Mouse (Mus musculus): ENCODE measurements around the gene Rnaseh1. TPM values are rescaled to one million over a fixed set of nuclear protein-coding genes. Genes with fewer than 3 reads are reported as not detected.
A peak's percentile ranks its signal among the peaks of the same experiment; 100 is the strongest.

Gene Rnaseh1
- 22.5 and 27.1 TPM in 2 replicates for polyA plus RNA-seq (2015; fragmentation: Nextera tagmentation; extraction: Ambion mirVana)

GRCm38 (mm10) chr12:28649141-28650110, at the start of gene Rnaseh1:
Gene Rnaseh1, plus strand, starts transcription at chr12:28649602.
- Histone ChIP-seq H3K36me3 (peaks cover 12% of the 10 kb centered on the region), H3K27ac (peak within 1 kb of the TSS; percentile 89), H3K9me3 (no peaks in the 10 kb centered on the region), H3K27me3 (peaks cover 13% of the 10 kb centered on the region), H3K9ac (peak within 1 kb of the TSS; percentile 85), H3K4me3 (peak within 1 kb of the TSS; percentile 82), H3K4me2 (peak within 1 kb of the TSS; percentile 90), H3K4me1 (replicated peaks) (peaks cover 16% of the 10 kb centered on the region)
- ATAC-seq (ENCODE audit: low FRiP score), result peak; percentile 95
- WGBS, result 2% methylated on average over 52 of the region's 52 CpGs

- WGBS, result 24% methylated on average over 4 of the region's 4 CpGs
- H3K9ac ChIP-seq, result no peak overlapping the region
- 0 out of 2 replicates have a peak, but pooled peaks have one; percentile 47 for ATAC-seq (ENCODE audit: low FRiP score)
- 0 out of 2 replicates have a peak overlapping the region, but pooled peaks have one; percentile 30 for H3K27ac ChIP-seq
- H3K4me1 ChIP-seq (replicated peaks), result peaks cover 22% of the 10 kb centered on the region
- no peaks in the 10 kb centered on the region for H3K9me3 ChIP-seq
- H3K4me3 ChIP-seq, result no peak overlapping the region
- H3K27me3 ChIP-seq, result no peaks in the 10 kb centered on the region
- no peak overlapping the region for H3K4me2 ChIP-seq
- no peaks in the 10 kb centered on the region for H3K36me3 ChIP-seq
Measured at GRCm38 (mm10) chr12:28602259-28602658, 47.1 kb upstream of the Rnaseh1 start.

- ATAC-seq (ENCODE audit: low FRiP score), result no peak
- Histone ChIP-seq H3K4me1 (replicated peaks) (peaks cover 30% of the 10 kb centered on the region), H3K27me3 (no peaks in the 10 kb centered on the region), H3K9me3 (no peaks in the 10 kb centered on the region), H3K9ac (no peak overlapping the region), H3K27ac (no peak overlapping the region), H3K36me3 (no peaks in the 10 kb centered on the region), H3K4me3 (no peak overlapping the region), H3K4me2 (no peak overlapping the region)
- WGBS, result 61% methylated on average over 1 of the region's 1 CpGs
Measured at GRCm38 (mm10) chr12:28603494-28603893, 45.9 kb upstream of the Rnaseh1 start.

- peaks cover 21% of the 10 kb centered on the region for H3K4me1 ChIP-seq (replicated peaks)
- no peaks in the 10 kb centered on the region for H3K36me3 ChIP-seq
- peak overlapping the region; percentile 43 for H3K4me2 ChIP-seq
- ATAC-seq (ENCODE audit: low FRiP score), result peak; percentile 88
- no peaks in the 10 kb centered on the region for H3K9me3 ChIP-seq
- H3K4me3 ChIP-seq, result peak overlapping the region; percentile 19
- 34% methylated on average over 17 of the region's 17 CpGs for WGBS
- H3K27me3 ChIP-seq, result no peaks in the 10 kb centered on the region
- peak overlapping the region; percentile 90 for H3K27ac ChIP-seq
- H3K9ac ChIP-seq, result peak overlapping the region; percentile 60
Measured at GRCm38 (mm10) chr12:28607546-28608305, 41.7 kb upstream of the Rnaseh1 start.

GRCm38 (mm10) chr12:28612391-28612790, 37.0 kb upstream of the Rnaseh1 start:
- Histone ChIP-seq H3K4me3 (no peak overlapping the region), H3K9me3 (no peaks in the 10 kb centered on the region), H3K27ac (no peak overlapping the region), H3K4me1 (replicated peaks) (peaks cover 17% of the 10 kb centered on the region), H3K9ac (no peak overlapping the region), H3K27me3 (no peaks in the 10 kb centered on the region), H3K4me2 (no peak overlapping the region), H3K36me3 (no peaks in the 10 kb centered on the region)
- no peak for ATAC-seq (ENCODE audit: low FRiP score)
- 68% methylated on average over 6 of the region's 6 CpGs for WGBS

GRCm38 (mm10) chr12:28614401-28614800, 35.0 kb upstream of the Rnaseh1 start:
- H3K9me3 ChIP-seq, result no peaks in the 10 kb centered on the region
- H3K27me3 ChIP-seq, result no peaks in the 10 kb centered on the region
- H3K4me1 ChIP-seq (replicated peaks), result peaks cover 2% of the 10 kb centered on the region; the same call in 1 of the 2 replicates
- H3K36me3 ChIP-seq, result no peaks in the 10 kb centered on the region
- no peak overlapping the region for H3K27ac ChIP-seq
- 81% methylated on average over 7 of the region's 7 CpGs for WGBS
- no peak overlapping the region for H3K4me2 ChIP-seq
- no peak for ATAC-seq (ENCODE audit: low FRiP score)
- H3K4me3 ChIP-seq, result no peak overlapping the region
- H3K9ac ChIP-seq, result no peak overlapping the region

GRCm38 (mm10) chr12:28617297-28617696, 32.1 kb upstream of the Rnaseh1 start:
- Histone ChIP-seq H3K4me3 (no peak overlapping the region), H3K4me1 (replicated peaks) (peaks cover 13% of the 10 kb centered on the region), H3K9ac (no peak overlapping the region), H3K9me3 (no peaks in the 10 kb centered on the region), H3K27ac (no peak overlapping the region), H3K27me3 (no peaks in the 10 kb centered on the region), H3K36me3 (no peaks in the 10 kb centered on the region), H3K4me2 (no peak overlapping the region)
- ATAC-seq (ENCODE audit: low FRiP score), result no peak
- 76% methylated on average over 4 of the region's 4 CpGs for WGBS

- H3K36me3 ChIP-seq, result no peaks in the 10 kb centered on the region
- no peak overlapping the region for H3K27ac ChIP-seq
- H3K4me1 ChIP-seq (replicated peaks), result peaks cover 13% of the 10 kb centered on the region
- no peak for ATAC-seq (ENCODE audit: low FRiP score)
- H3K9me3 ChIP-seq, result no peaks in the 10 kb centered on the region
- H3K4me2 ChIP-seq, result no peak overlapping the region
- no peak overlapping the region for H3K4me3 ChIP-seq
- no peaks in the 10 kb centered on the region for H3K27me3 ChIP-seq
- WGBS, result 21% methylated on average over 7 of the region's 7 CpGs
- no peak overlapping the region for H3K9ac ChIP-seq
Measured at GRCm38 (mm10) chr12:28621451-28622166, 27.8 kb upstream of the Rnaseh1 start.

- H3K36me3 ChIP-seq, result no peaks in the 10 kb centered on the region
- no peak overlapping the region for H3K4me2 ChIP-seq
- no peak overlapping the region for H3K4me3 ChIP-seq
- H3K9ac ChIP-seq, result no peak overlapping the region
- peaks cover 13% of the 10 kb centered on the region for H3K4me1 ChIP-seq (replicated peaks)
- no peaks in the 10 kb centered on the region for H3K27me3 ChIP-seq
- H3K27ac ChIP-seq, result no peak overlapping the region
- H3K9me3 ChIP-seq, result no peaks in the 10 kb centered on the region
- ATAC-seq (ENCODE audit: low FRiP score), result no peak
- 53% methylated on average over 5 of the region's 5 CpGs for WGBS
Measured at GRCm38 (mm10) chr12:28622167-28622532, 27.3 kb upstream of the Rnaseh1 start.

GRCm38 (mm10) chr12:28622641-28623040, 26.8 kb upstream of the Rnaseh1 start:
- Histone ChIP-seq H3K4me3 (no peak overlapping the region), H3K27me3 (no peaks in the 10 kb centered on the region), H3K4me1 (replicated peaks) (peaks cover 13% of the 10 kb centered on the region), H3K9me3 (no peaks in the 10 kb centered on the region), H3K36me3 (no peaks in the 10 kb centered on the region), H3K27ac (no peak overlapping the region), H3K4me2 (no peak overlapping the region), H3K9ac (no peak overlapping the region)
- WGBS, result 87% methylated on average over 1 of the region's 1 CpGs
- no peak for ATAC-seq (ENCODE audit: low FRiP score)

GRCm38 (mm10) chr12:28623195-28623594, 26.2 kb upstream of the Rnaseh1 start, which contains the start of gene Colec11:
Gene Colec11, minus strand, starts transcription at chr12:28623377.
- no peak within 1 kb of the TSS for H3K4me3 ChIP-seq
- H3K27ac ChIP-seq, result no peak within 1 kb of the TSS
- H3K9me3 ChIP-seq, result no peaks in the 10 kb centered on the region
- ATAC-seq (ENCODE audit: low FRiP score), result no peak
- peaks cover 4% of the 10 kb centered on the region; the same call in 1 of the 2 replicates for H3K36me3 ChIP-seq
- H3K4me2 ChIP-seq, result no peak within 1 kb of the TSS
- H3K27me3 ChIP-seq, result no peaks in the 10 kb centered on the region
- no peak within 1 kb of the TSS; the same call in 1 of the 2 replicates for H3K9ac ChIP-seq
- peaks cover 13% of the 10 kb centered on the region for H3K4me1 ChIP-seq (replicated peaks)
- WGBS, result 62% methylated on average over 5 of the region's 5 CpGs

- Histone ChIP-seq H3K27ac (no peak overlapping the region), H3K4me3 (no peak overlapping the region), H3K9ac (no peak overlapping the region), H3K4me2 (no peak overlapping the region), H3K9me3 (no peaks in the 10 kb centered on the region), H3K27me3 (no peaks in the 10 kb centered on the region), H3K36me3 (peaks cover 15% of the 10 kb centered on the region), H3K4me1 (replicated peaks) (peaks cover 13% of the 10 kb centered on the region)
- no peak for ATAC-seq (ENCODE audit: low FRiP score)
- 93% methylated on average over 2 of the region's 2 CpGs for WGBS
Measured at GRCm38 (mm10) chr12:28624251-28624650, 25.2 kb upstream of the Rnaseh1 start.
